In genomic region chr4:117843101-117843500, GRCm38 (mm10) we compare ENCODE assay signal across 16 mouse cellular contexts. TPM values are rescaled to one million over a fixed set of nuclear protein-coding genes. Genes with fewer than 3 reads are reported as not detected.
"Had no signal": no experiment of that assay in that cellular context is flagged by ENCODE, and none has a peak within 500 bp of the region (broad histone marks: within the 10 kb centered on the region; RNA-seq: fewer than 3 reads in every experiment).

No protein-coding gene starts in this region.

- DNase-seq: cerebellum, adult 8-10 months; cerebellum, adult 9-10 months; cerebellum, adult 9-11 months; cerebellum, postnatal 36 days; embryo, embryonic 11 days; forebrain, postnatal 0 days; gastrocnemius, adult 2 months; gastrocnemius, postnatal 10 days; gastrocnemius, postnatal 14 days; gastrocnemius, postnatal 25 days; gastrocnemius, postnatal 36 days; heart, adult 11 months; heart, adult 18-20 months; heart, adult 2 months had no signal

RNA-seq across cellular contexts. Expression of gene Slc6a9, which starts 8.8 kb away (rescaled TPM):
- total RNA-seq: granulocyte monocyte progenitor cell, adult 5-6 weeks had no signal

RNA-seq across cellular contexts. Expression of gene Ccdc24, which starts 29.3 kb away (rescaled TPM):
- total RNA-seq: gastrocnemius, postnatal 25 days; granulocyte monocyte progenitor cell, adult 5-6 weeks had no signal

RNA-seq across cellular contexts. Expression of gene B4galt2, which starts 40.2 kb away (rescaled TPM):
- total RNA-seq: common myeloid progenitor, adult 5-6 weeks; granulocyte monocyte progenitor cell, adult 5-6 weeks had no signal
